Mouse (Mus musculus): ENCODE data around the gene Arl10. TPM values are rescaled to one million over a fixed set of nuclear protein-coding genes. Genes with fewer than 3 reads are reported as not detected.

Arl10 gene
- polyA plus RNA-seq, 1 experiment, result 24.8 TPM

DNA sequence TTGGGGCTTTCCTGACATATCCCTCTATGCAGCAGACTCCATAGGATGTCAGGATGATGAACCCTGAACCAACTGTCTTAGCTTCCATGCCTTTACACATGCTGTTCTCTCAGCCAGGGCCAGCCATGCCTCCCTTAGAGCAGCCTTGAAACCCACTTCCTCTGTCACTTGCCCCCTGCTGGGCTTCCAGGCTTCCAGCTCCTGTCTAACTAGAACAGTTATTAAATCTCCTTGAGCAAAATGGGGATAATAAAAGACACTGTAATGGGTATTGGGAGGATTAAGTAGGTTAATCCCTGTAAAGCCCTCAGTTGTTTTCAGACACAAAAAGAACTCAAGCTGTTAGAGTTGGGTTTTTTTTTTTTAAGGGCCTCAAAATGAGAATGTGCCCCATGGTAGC, 28.7 kb downstream of the Arl10 start:
- TF ChIP-seq MYOD1 (IDR thresholded peaks at IDR 0.05; ENCODE audit: control insufficient read depth, insufficient read length, low read depth), result no peak
- TF ChIP-seq CEBPB (IDR thresholded peaks at IDR 0.05; ENCODE audit: low read depth), result no peak
- TF ChIP-seq CTCF (IDR thresholded peaks at IDR 0.05; ENCODE audit: control insufficient read depth, insufficient read depth, insufficient read length), result no peak
- TF ChIP-seq MAX (IDR thresholded peaks at IDR 0.05), result no peak
- TF ChIP-seq FOSL1 (IDR thresholded peaks at IDR 0.05; ENCODE audit: insufficient read depth, low read length, poor library complexity, severe bottlenecking), result no peak
- TF ChIP-seq MYOG (IDR thresholded peaks at IDR 0.05; ENCODE audit: control insufficient read depth, extremely low read depth, insufficient read length), result no peak
- TF ChIP-seq USF1 (IDR thresholded peaks at IDR 0.05; ENCODE audit: low read depth), result no peak
- Histone ChIP-seq H3K27me3 (ENCODE audit: control insufficient read depth, insufficient read depth, insufficient read length) (no peaks in the 10 kb centered on the region), H3K79me3 (ENCODE audit: low read depth) (no peaks in the 10 kb centered on the region), H3K36me3 (ENCODE audit: control insufficient read depth, insufficient read depth) (no peaks in the 10 kb centered on the region), H3K4me3 (ENCODE audit: insufficient read depth, poor library complexity, severe bottlenecking) (no peak overlapping the region), H3ac (ENCODE audit: control insufficient read depth, insufficient read length, low read depth) (no peak overlapping the region), H3K79me2 (ENCODE audit: control insufficient read depth, insufficient read depth) (no peaks in the 10 kb centered on the region)

DNA sequence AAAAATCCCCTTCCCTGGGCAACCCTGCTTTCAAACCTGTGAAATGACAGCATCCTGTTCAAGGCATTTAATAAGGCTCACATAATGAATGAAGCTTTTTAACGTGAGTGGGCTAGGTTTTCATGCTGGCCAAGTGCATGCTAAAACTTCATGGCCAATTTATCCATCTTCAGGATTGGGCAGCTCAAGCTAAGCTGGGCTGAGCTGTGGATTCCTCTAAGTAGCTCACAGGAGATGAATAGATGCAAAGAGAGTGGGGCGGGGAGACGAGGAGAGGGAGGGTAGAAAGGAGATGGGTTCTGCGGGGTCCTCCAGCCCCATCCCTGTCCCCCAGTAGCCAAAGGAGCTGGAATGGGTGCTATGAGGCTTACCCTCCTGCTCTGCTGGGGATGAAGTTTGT, 29.4 kb downstream of the Arl10 start:
- Histone ChIP-seq H3K27me3 (ENCODE audit: control insufficient read depth, insufficient read depth, insufficient read length) (no peaks in the 10 kb centered on the region), H3K4me3 (ENCODE audit: insufficient read depth, poor library complexity, severe bottlenecking) (no peak overlapping the region), H3K79me2 (ENCODE audit: control insufficient read depth, insufficient read depth) (no peaks in the 10 kb centered on the region), H3K79me3 (ENCODE audit: low read depth) (no peaks in the 10 kb centered on the region), H3K36me3 (ENCODE audit: control insufficient read depth, insufficient read depth) (no peaks in the 10 kb centered on the region), H3ac (ENCODE audit: control insufficient read depth, insufficient read length, low read depth) (no peak overlapping the region)
- TF ChIP-seq FOSL1 (IDR thresholded peaks at IDR 0.05; ENCODE audit: insufficient read depth, low read length, poor library complexity, severe bottlenecking) (no peak), CTCF (IDR thresholded peaks at IDR 0.05; ENCODE audit: control insufficient read depth, insufficient read depth, insufficient read length) (no peak), MAX (IDR thresholded peaks at IDR 0.05) (no peak), CEBPB (IDR thresholded peaks at IDR 0.05; ENCODE audit: low read depth) (no peak), MYOG (IDR thresholded peaks at IDR 0.05; ENCODE audit: control insufficient read depth, extremely low read depth, insufficient read length) (no peak), USF1 (IDR thresholded peaks at IDR 0.05; ENCODE audit: low read depth) (no peak)

DNA sequence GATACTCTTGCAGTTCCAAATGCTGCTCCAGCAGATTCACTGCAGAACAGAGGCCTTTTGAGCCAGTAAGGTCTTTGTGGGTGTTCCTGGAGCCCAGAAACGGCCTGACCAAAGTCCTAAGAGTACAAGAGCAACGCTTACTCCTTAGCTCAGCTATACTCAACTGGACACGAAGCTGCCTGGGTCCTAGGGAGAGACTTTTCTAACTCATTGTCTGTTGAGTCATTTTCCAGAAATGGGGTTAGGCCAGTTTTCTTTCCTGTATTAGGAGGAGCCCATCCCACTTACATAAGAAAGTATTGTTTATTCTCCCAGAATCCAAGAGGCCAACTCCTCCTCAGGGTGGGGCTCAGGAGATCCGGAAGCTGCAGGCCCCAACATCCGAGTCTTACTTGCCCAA, 30.6 kb downstream of the Arl10 start:
- TF ChIP-seq CTCF (IDR thresholded peaks at IDR 0.05; ENCODE audit: control insufficient read depth, insufficient read depth, insufficient read length) (no peak), MAX (IDR thresholded peaks at IDR 0.05) (no peak), MYOG (IDR thresholded peaks at IDR 0.05; ENCODE audit: control insufficient read depth, extremely low read depth, insufficient read length) (no peak), MYOD1 (IDR thresholded peaks at IDR 0.05; ENCODE audit: control insufficient read depth, insufficient read length, low read depth) (no peak), CEBPB (IDR thresholded peaks at IDR 0.05; ENCODE audit: low read depth) (no peak), FOSL1 (IDR thresholded peaks at IDR 0.05; ENCODE audit: insufficient read depth, low read length, poor library complexity, severe bottlenecking) (no peak), USF1 (IDR thresholded peaks at IDR 0.05; ENCODE audit: low read depth) (no peak)
- no peaks in the 10 kb centered on the region for H3K27me3 ChIP-seq (ENCODE audit: control insufficient read depth, insufficient read depth, insufficient read length)

DNA sequence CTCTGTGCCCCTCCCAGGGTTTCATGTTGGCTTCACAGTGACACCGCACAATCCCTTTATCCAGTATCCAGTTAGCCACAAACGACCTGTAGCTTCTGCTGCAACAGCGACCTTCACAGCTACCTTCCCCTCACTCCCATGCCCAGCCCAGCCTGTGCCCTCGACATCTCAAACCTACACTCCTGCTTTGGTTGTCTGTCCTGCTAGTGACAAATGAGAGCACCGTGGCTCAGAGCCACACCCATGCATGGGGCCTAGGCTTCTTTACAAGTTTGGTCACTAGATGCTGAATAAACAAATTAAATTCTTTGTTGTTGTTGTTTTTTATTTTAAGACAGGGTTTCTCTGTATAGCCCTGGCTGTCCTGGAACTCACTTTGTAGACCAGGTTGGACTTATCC, 32.4 kb downstream of the Arl10 start:
- H3K79me3 ChIP-seq (ENCODE audit: low read depth), result no peaks in the 10 kb centered on the region
- no peaks in the 10 kb centered on the region for H3K27me3 ChIP-seq (ENCODE audit: control insufficient read depth, insufficient read depth, insufficient read length)
- TF ChIP-seq MAX (IDR thresholded peaks at IDR 0.05) (no peak), CTCF (IDR thresholded peaks at IDR 0.05; ENCODE audit: control insufficient read depth, insufficient read depth, insufficient read length) (no peak), FOSL1 (IDR thresholded peaks at IDR 0.05; ENCODE audit: insufficient read depth, low read length, poor library complexity, severe bottlenecking) (no peak), CEBPB (IDR thresholded peaks at IDR 0.05; ENCODE audit: low read depth) (no peak), MYOG (IDR thresholded peaks at IDR 0.05; ENCODE audit: control insufficient read depth, extremely low read depth, insufficient read length) (no peak), MYOD1 (IDR thresholded peaks at IDR 0.05; ENCODE audit: control insufficient read depth, insufficient read length, low read depth) (no peak), USF1 (IDR thresholded peaks at IDR 0.05; ENCODE audit: low read depth) (no peak)
- no peaks in the 10 kb centered on the region for H3K79me2 ChIP-seq (ENCODE audit: control insufficient read depth, insufficient read depth)
- H3K36me3 ChIP-seq (ENCODE audit: control insufficient read depth, insufficient read depth), result no peaks in the 10 kb centered on the region
- no peak overlapping the region for H3ac ChIP-seq (ENCODE audit: control insufficient read depth, insufficient read length, low read depth)
- H3K4me3 ChIP-seq (ENCODE audit: insufficient read depth, poor library complexity, severe bottlenecking), result no peak overlapping the region

More for the DNA sequence above, 30.6 kb downstream of the Arl10 start:
- Histone ChIP-seq H3ac (ENCODE audit: control insufficient read depth, insufficient read length, low read depth) (no peak overlapping the region), H3K79me2 (ENCODE audit: control insufficient read depth, insufficient read depth) (no peaks in the 10 kb centered on the region), H3K79me3 (ENCODE audit: low read depth) (no peaks in the 10 kb centered on the region), H3K4me3 (ENCODE audit: insufficient read depth, poor library complexity, severe bottlenecking) (no peak overlapping the region), H3K36me3 (ENCODE audit: control insufficient read depth, insufficient read depth) (no peaks in the 10 kb centered on the region)

DNA sequence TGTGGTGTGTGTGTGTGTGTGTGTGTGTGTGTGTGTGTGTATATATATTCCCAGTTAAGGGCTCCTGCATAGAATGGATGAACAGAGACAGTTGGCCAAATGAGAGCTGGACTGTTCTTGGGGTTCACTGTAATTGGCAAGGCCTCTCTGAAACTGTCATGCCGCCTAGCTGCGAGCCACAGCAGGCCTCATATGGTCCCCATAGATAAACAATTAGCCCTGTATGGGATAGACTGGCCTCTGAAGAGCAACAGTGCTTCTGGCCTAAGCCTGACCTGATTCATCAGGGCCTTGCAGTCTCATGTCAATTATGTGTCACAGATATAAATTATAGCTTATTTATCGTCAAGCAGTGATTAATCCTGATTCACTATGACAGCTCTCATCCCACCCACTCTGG, 33.2 kb downstream of the Arl10 start:
- H3K36me3 ChIP-seq (ENCODE audit: control insufficient read depth, insufficient read depth), result no peaks in the 10 kb centered on the region
- no peaks in the 10 kb centered on the region for H3K79me3 ChIP-seq (ENCODE audit: low read depth)
- H3K27me3 ChIP-seq (ENCODE audit: control insufficient read depth, insufficient read depth, insufficient read length), result no peaks in the 10 kb centered on the region
- H3K79me2 ChIP-seq (ENCODE audit: control insufficient read depth, insufficient read depth), result no peaks in the 10 kb centered on the region
- no peak overlapping the region for H3ac ChIP-seq (ENCODE audit: control insufficient read depth, insufficient read length, low read depth)
- H3K4me3 ChIP-seq (ENCODE audit: insufficient read depth, poor library complexity, severe bottlenecking), result no peak overlapping the region
- TF ChIP-seq MYOD1 (IDR thresholded peaks at IDR 0.05; ENCODE audit: control insufficient read depth, insufficient read length, low read depth) (no peak), MYOG (IDR thresholded peaks at IDR 0.05; ENCODE audit: control insufficient read depth, extremely low read depth, insufficient read length) (no peak), CTCF (IDR thresholded peaks at IDR 0.05; ENCODE audit: control insufficient read depth, insufficient read depth, insufficient read length) (no peak), FOSL1 (IDR thresholded peaks at IDR 0.05; ENCODE audit: insufficient read depth, low read length, poor library complexity, severe bottlenecking) (no peak), MAX (IDR thresholded peaks at IDR 0.05) (no peak), USF1 (IDR thresholded peaks at IDR 0.05; ENCODE audit: low read depth) (no peak), CEBPB (IDR thresholded peaks at IDR 0.05; ENCODE audit: low read depth) (no peak)

DNA sequence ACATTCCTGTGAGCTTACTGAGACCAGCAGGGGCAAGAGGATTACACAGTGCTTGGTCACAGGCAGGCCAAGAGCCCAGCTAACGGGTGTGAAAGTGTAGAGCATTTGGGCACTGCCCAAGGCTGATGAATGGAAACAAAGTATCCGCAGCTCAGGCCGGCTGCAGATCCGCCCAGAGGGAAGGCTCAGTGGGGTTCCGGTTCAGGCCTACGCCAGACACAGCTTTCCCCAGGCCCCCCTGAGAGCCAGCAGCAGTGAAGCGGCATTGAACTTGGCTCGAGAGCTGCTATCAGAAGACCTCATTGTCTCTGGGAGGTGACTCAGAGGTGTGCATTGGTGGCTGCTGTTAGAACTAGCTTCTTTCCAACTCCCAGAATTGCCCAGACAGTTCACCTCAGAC, 33.9 kb downstream of the Arl10 start:
- H3K27me3 ChIP-seq (ENCODE audit: control insufficient read depth, insufficient read depth, insufficient read length), result no peaks in the 10 kb centered on the region
- TF ChIP-seq CEBPB (IDR thresholded peaks at IDR 0.05; ENCODE audit: low read depth), result no peak
- no peak for TF ChIP-seq MYOG (IDR thresholded peaks at IDR 0.05; ENCODE audit: control insufficient read depth, extremely low read depth, insufficient read length)
- TF ChIP-seq MYOD1 (IDR thresholded peaks at IDR 0.05; ENCODE audit: control insufficient read depth, insufficient read length, low read depth), result no peak
- TF ChIP-seq USF1 (IDR thresholded peaks at IDR 0.05; ENCODE audit: low read depth), result no peak
- TF ChIP-seq MAX (IDR thresholded peaks at IDR 0.05), result no peak
- TF ChIP-seq CTCF (IDR thresholded peaks at IDR 0.05; ENCODE audit: control insufficient read depth, insufficient read depth, insufficient read length), result no peak
- no peaks in the 10 kb centered on the region for H3K79me3 ChIP-seq (ENCODE audit: low read depth)
- no peaks in the 10 kb centered on the region for H3K36me3 ChIP-seq (ENCODE audit: control insufficient read depth, insufficient read depth)
- H3K79me2 ChIP-seq (ENCODE audit: control insufficient read depth, insufficient read depth), result no peaks in the 10 kb centered on the region
- H3ac ChIP-seq (ENCODE audit: control insufficient read depth, insufficient read length, low read depth), result no peak overlapping the region
- no peak overlapping the region for H3K4me3 ChIP-seq (ENCODE audit: insufficient read depth, poor library complexity, severe bottlenecking)

Data from C2C12 (cell line).